Comparison of ENCODE assay signal across 8 mouse cellular contexts in the genomic region with DNA sequence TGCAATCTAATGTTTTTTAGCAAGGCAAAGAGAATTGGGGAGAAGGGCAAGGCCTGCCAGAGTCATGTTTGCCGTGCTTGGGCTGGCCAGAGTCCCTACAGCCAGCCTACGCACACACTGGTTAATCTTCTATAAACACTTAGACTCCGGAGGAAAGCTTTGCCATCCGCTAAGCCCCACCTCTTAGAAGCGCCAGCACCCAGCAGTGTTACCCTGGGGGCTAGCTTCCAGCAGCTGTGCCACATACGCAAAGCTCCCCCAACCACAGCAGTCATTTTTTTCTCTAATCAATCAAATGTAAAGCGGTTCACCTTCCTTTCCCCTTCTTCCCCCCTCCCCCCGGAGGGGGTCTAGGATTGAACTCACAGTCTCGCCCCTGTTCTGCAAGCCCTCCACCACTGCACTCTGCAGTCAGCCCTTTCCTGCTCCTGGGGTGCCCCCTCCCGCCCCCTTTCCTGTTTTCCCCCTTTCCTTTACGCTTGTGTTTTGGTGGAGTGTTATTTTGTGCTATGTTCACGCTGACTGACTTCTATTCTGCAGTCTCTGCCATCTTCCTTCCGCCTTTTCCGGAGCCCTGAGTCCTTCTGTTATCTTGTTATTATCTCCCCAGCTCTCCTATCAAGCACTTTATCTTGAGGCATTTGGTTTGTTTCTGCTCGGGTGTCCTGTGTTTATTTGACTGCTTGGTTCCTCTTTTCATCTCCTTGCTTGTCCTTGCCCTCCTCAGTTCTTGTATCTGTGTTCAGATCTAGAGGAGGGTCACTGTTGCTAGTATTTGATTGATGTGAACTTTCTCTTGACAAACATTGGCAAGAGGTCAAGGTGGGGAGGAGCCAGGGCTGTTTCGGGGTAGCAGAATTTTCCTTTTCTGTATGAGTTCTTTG. TPM values are rescaled to one million over a fixed set of nuclear protein-coding genes. Genes with fewer than 3 reads are reported as not detected.
DNase-seq lines count a peak whose midpoint lies in the region; ATAC-seq and TF ChIP-seq lines count a peak whose summit lies in the region.

No protein-coding gene starts in this region.

- H3K4me3 ChIP-seq in thymus, adult 2 months (ENCODE audit: control insufficient read depth, insufficient read depth, low read length) = peak overlapping the region; percentile 18
- no peak overlapping the region for H3K4me3 ChIP-seq in embryonic facial prominence, embryonic 11.5 days (ENCODE audit: low read depth, low read length)
- H3K4me3 ChIP-seq in kidney, adult 2 months (ENCODE audit: insufficient read depth, low read depth, low read length) = no peak overlapping the region

- ATAC-seq in embryonic facial prominence, embryonic 11.5 days (replicated peaks; ENCODE audit: insufficient number of reproducible peaks, low FRiP score, low TSS enrichment, low read depth) = no peak

- H3K4me2 ChIP-seq in embryonic facial prominence, embryonic 11.5 days (ENCODE audit: low read depth, low read length) = peak overlapping the region; percentile 25

- no peaks in the 10 kb centered on the region for H3K9me3 ChIP-seq in embryonic facial prominence, embryonic 11.5 days (replicated peaks; ENCODE audit: control insufficient read depth, low read length)

- H3K27ac ChIP-seq in thymus, adult 2 months (ENCODE audit: control insufficient read depth, insufficient read depth, low read length) = peak overlapping the region; percentile 30
- no peak overlapping the region for H3K27ac ChIP-seq in embryonic facial prominence, embryonic 11.5 days (replicated peaks; ENCODE audit: low read depth, low read length)
- H3K27ac ChIP-seq in kidney, adult 2 months (ENCODE audit: insufficient read depth, low read depth, low read length) = no peak overlapping the region

- no peaks in the 10 kb centered on the region for H3K36me3 ChIP-seq in thymus, adult 2 months (ENCODE audit: control insufficient read depth, insufficient read depth, low read length)
- no peaks in the 10 kb centered on the region for H3K36me3 ChIP-seq in embryonic facial prominence, embryonic 11.5 days (replicated peaks; ENCODE audit: control insufficient read depth, insufficient read depth, low read depth, low read length)
- H3K36me3 ChIP-seq in kidney, adult 2 months (ENCODE audit: control insufficient read depth, insufficient read depth, low read length) = no peaks in the 10 kb centered on the region

- peak overlapping the region; percentile 19; the same call in 1 of the 2 replicates for H3K9ac ChIP-seq in embryonic facial prominence, embryonic 11.5 days (replicated peaks; ENCODE audit: low read length)

- no peaks in the 10 kb centered on the region for H3K27me3 ChIP-seq in thymus, adult 2 months (ENCODE audit: control insufficient read depth, insufficient read depth, low read length)
- no peaks in the 10 kb centered on the region for H3K27me3 ChIP-seq in embryonic facial prominence, embryonic 11.5 days (ENCODE audit: control insufficient read depth, insufficient read depth, low read length)
- no peaks in the 10 kb centered on the region for H3K27me3 ChIP-seq in kidney, adult 2 months (replicated peaks; ENCODE audit: control insufficient read depth, insufficient read depth, low read length)

- 3% methylated on average over 16 of the region's 16 CpGs for WGBS in thymus, adult 2 months
- WGBS in embryonic facial prominence, embryonic 11.5 days = 16% methylated on average over 16 of the region's 16 CpGs
- 18% methylated on average over 16 of the region's 16 CpGs for WGBS in kidney, adult 2 months

- peak; percentile 27 for DNase-seq in thymus, adult 2 months
- DNase-seq in thymus, adult 18-20 months = no peak
- no peak for DNase-seq in embryonic facial prominence, embryonic 11.5 days (ENCODE audit: low spot score)
- DNase-seq in kidney, adult 2 months = peak; percentile 38
- DNase-seq in lung, postnatal 14 days = peak; percentile 59
- peak; percentile 53 for DNase-seq in thymus, postnatal 0 days (ENCODE audit: low spot score)
- no peak for DNase-seq in frontal cortex, postnatal 10 days (ENCODE audit: low spot score in 2 of 2)
- no peak for DNase-seq in cerebellum, adult 9-10 months

- no peak for TF ChIP-seq CTCF in thymus, adult 2 months (IDR thresholded peaks at IDR 0.05; ENCODE audit: borderline replicate concordance, control insufficient read depth, extremely low read depth, insufficient read depth, low read length, poor library complexity)
- no peak for TF ChIP-seq CTCF in kidney, adult 2 months (conservative IDR thresholded peaks at IDR 0.05; ENCODE audit: insufficient read depth, insufficient read length, low read depth, low read length)

- TF ChIP-seq POLR2A in thymus, adult 2 months (IDR thresholded peaks at IDR 0.05; ENCODE audit: control insufficient read depth, extremely low read depth, insufficient read depth, low read length, poor library complexity) = no peak
- TF ChIP-seq POLR2A in kidney, adult 2 months (IDR thresholded peaks at IDR 0.05; ENCODE audit: low read depth, low read length) = no peak

- H3K4me1 ChIP-seq in thymus, adult 2 months (replicated peaks; ENCODE audit: control insufficient read depth, insufficient read depth, low read length) = peaks cover 23% of the 10 kb centered on the region
- H3K4me1 ChIP-seq in embryonic facial prominence, embryonic 11.5 days (ENCODE audit: control insufficient read depth, insufficient read depth, low read length) = peaks cover 5% of the 10 kb centered on the region
- no peaks in the 10 kb centered on the region for H3K4me1 ChIP-seq in kidney, adult 2 months (ENCODE audit: control insufficient read depth, insufficient read depth, low read length)

RNA-seq across cellular contexts. Expression of a gene that starts 15.0 kb away (rescaled TPM):
- 0.08 and 0.11 TPM in 2 replicates for polyA plus RNA-seq in thymus, adult 2 months (2012; rRNA removed)
- not detected in 2 replicates for polyA plus RNA-seq in embryonic facial prominence, embryonic 11.5 days (2014; fragmentation: Nextera tagmentation; extraction: Ambion mirVana)
- polyA plus RNA-seq in kidney, adult 2 months (2012; rRNA removed) = not detected in 2 replicates
- polyA plus RNA-seq in thymus, postnatal 0 days (2015; fragmentation: Nextera tagmentation; extraction: Ambion mirVana) = 0.05 and 0.06 TPM in 2 replicates

Comparison
In these comparisons a context has a peak if more than half of its experiments do, and no peak if none do; other contexts are left out.
1. DNase-seq: peak in thymus, adult 2 months (single experiment), kidney, adult 2 months (single experiment), lung, postnatal 14 days (single experiment) and thymus, postnatal 0 days (single experiment); none in thymus, adult 18-20 months (0 of 2), embryonic facial prominence, embryonic 11.5 days (single experiment), frontal cortex, postnatal 10 days (0 of 2) and cerebellum, adult 9-10 months (single experiment).